Mouse (Mus musculus): ENCODE results near the gene Leng9. TPM values are rescaled to one million over a fixed set of nuclear protein-coding genes. Genes with fewer than 3 reads are reported as not detected.

Gene Leng9
- polyA plus RNA-seq, 1 experiment, result 8.4 TPM

DNA sequence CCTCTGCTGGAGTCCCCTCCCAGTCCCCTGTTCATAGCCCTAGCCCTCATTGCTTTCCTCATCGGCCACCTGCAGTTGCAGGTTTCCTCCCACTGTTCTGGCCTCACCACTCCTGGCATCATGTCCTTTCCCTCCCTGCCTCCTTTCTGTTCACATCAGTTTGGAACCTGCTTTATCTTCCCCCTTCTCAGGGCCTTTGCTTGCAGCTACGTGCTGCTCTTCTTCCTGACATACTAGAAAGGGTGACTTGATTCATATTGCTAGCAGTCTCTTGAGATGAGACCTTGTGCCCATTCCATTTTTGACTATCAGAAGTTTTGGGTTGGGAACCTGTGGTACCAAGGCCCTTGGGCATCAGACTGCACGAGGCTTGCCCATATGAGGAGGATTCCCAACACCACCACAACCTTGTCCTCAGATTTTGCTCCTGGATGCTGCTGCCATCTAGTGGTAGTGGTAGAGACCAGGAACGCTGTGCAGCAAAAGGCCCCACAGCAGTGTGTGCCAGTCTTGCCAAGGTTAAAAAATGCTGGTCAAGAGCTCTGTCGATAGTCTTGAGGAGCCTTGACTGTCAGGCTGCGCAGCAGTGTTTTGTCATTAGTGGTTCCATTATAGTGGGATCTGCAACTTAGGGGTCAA lies 4.5 kb downstream of the Leng9 start:
- Histone ChIP-seq H3K4me3 (ENCODE audit: insufficient read depth, low read length) (no peak overlapping the region), H3K4me1 (ENCODE audit: control insufficient read depth, insufficient read depth, low read length) (no peaks in the 10 kb centered on the region), H3K27ac (ENCODE audit: insufficient read depth, low read length) (no peak overlapping the region)
- TF ChIP-seq CTCF (IDR thresholded peaks at IDR 0.05; ENCODE audit: extremely low read depth, insufficient read depth, low read length), result peak; percentile 75
- no peak for TF ChIP-seq POLR2A (IDR thresholded peaks at IDR 0.05; ENCODE audit: extremely low read depth, insufficient read depth, low read length)

DNA sequence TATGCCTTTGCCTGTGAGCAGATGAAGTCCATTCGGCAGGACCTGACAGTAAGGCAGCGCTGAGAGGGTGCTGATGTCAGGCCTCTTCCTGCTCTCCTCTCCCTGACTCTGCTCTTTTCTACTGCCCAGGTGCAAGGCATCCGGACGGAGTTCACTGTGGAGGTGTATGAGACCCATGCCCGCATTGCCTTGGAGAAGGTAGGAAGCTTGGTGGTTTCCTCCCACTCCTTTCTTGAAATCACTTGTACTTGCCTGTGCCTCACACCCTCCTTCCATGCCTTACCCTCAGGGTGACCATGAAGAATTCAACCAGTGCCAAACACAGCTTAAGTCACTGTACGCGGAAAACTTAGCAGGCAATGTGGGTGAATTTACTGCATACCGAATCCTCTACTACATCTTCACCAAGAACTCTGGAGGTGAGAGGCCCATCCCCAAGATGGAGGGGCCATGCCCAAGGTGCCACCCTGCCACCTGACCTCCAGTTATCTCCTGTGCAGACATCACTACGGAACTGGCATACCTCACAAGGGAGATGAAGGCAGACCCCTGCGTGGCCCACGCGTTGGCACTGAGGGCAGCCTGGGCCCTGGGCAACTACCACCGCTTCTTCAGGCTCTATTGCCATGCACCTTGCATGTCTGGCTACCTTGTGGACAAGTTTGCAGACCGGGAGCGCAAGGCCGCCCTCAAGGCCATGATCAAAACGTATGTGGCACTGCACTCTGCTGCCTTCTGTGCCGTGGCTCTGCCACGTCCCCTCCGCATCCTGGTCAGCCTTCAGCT lies 5.2 kb downstream of the Leng9 start:
- Histone ChIP-seq H3K4me1 (ENCODE audit: control insufficient read depth, insufficient read depth, low read length) (no peaks in the 10 kb centered on the region), H3K4me3 (ENCODE audit: insufficient read depth, low read length) (no peak overlapping the region), H3K27ac (ENCODE audit: insufficient read depth, low read length) (no peak overlapping the region)
- TF ChIP-seq CTCF (IDR thresholded peaks at IDR 0.05; ENCODE audit: extremely low read depth, insufficient read depth, low read length), result no peak
- no peak for TF ChIP-seq POLR2A (IDR thresholded peaks at IDR 0.05; ENCODE audit: extremely low read depth, insufficient read depth, low read length)

DNA sequence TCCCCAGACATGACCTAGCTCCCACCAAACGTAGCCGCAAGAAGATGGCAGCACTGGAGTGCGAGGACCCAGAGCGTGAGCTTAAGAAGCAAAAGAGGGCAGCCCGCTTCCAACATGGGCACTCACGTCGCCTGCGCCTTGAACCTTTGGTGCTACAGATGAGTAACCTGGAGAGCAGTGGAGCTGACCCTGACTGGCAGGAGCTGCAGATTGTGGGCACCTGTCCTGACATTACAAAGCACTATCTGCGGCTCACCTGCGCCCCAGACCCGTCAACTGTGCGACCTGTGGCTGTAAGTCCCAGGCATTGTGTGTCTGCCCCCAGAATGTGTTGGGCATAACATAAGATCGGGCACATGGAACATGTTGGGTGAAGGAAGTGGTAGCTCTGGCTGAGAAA lies 6.1 kb downstream of the Leng9 start:
- TF ChIP-seq POLR2A (IDR thresholded peaks at IDR 0.05; ENCODE audit: extremely low read depth, insufficient read depth, low read length) (no peak), CTCF (IDR thresholded peaks at IDR 0.05; ENCODE audit: extremely low read depth, insufficient read depth, low read length) (no peak)
- no peak overlapping the region for H3K4me3 ChIP-seq (ENCODE audit: insufficient read depth, low read length)
- no peak overlapping the region for H3K27ac ChIP-seq (ENCODE audit: insufficient read depth, low read length)
- H3K4me1 ChIP-seq (ENCODE audit: control insufficient read depth, insufficient read depth, low read length), result no peaks in the 10 kb centered on the region

DNA sequence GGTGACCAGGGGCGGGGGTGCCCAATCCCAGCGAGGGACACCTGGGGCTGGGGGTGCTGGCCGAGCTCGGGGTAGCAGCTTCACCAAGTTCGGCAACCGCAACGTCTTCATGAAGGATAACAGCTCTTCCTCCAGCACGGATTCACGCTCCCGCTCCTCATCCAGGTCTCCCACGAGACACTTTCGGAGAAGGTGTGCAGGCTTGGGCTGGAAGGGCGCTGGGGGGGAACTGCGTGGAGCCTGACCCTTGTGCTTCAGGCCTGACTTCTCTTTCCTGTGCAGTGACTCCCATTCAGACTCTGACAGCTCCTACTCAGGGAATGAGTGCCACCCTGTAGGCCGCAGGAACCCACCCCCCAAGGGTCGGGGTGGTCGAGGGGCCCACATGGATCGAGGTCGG lies 6.7 kb downstream of the Leng9 start:
- H3K4me1 ChIP-seq (ENCODE audit: control insufficient read depth, insufficient read depth, low read length), result no peaks in the 10 kb centered on the region
- no peak for TF ChIP-seq CTCF (IDR thresholded peaks at IDR 0.05; ENCODE audit: extremely low read depth, insufficient read depth, low read length)
- no peak for TF ChIP-seq POLR2A (IDR thresholded peaks at IDR 0.05; ENCODE audit: extremely low read depth, insufficient read depth, low read length)
- H3K27ac ChIP-seq (ENCODE audit: insufficient read depth, low read length), result no peak overlapping the region
- no peak overlapping the region for H3K4me3 ChIP-seq (ENCODE audit: insufficient read depth, low read length)

DNA sequence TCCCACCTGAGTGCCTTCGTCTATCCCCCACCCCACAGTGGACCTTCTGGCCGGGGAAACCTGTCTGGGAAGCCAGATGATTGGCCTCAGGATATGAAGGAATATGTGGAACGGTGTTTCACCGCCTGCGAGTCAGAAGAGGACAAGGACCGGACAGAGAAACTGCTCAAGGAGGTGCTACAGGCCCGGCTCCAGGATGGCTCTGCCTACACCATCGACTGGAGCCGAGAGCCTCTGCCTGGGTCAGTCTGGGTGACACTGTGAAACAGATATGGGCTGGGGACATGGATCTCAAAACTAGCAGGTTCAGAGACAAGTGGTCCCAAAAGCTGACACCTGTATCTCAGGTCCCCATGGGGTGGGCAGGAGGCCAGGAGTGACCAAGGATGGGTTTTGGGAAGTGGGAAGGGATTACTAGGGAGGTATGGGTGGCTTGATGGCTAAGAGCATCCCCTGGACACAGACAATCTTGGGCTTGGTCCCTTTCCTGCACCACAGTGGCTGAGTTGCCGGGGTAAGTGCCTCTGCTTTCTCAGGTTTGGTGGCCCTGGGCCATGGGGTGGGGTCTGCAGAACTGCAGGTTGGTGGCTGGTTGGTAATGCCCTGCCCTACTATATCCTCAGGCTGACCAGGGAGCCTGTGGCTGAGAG lies 7.3 kb downstream of the Leng9 start:
- Histone ChIP-seq H3K27ac (ENCODE audit: insufficient read depth, low read length) (no peak overlapping the region), H3K4me3 (ENCODE audit: insufficient read depth, low read length) (no peak overlapping the region), H3K4me1 (ENCODE audit: control insufficient read depth, insufficient read depth, low read length) (peaks cover 2% of the 10 kb centered on the region; the same call in 1 of the 2 replicates)
- TF ChIP-seq POLR2A (IDR thresholded peaks at IDR 0.05; ENCODE audit: extremely low read depth, insufficient read depth, low read length), result no peak

DNA sequence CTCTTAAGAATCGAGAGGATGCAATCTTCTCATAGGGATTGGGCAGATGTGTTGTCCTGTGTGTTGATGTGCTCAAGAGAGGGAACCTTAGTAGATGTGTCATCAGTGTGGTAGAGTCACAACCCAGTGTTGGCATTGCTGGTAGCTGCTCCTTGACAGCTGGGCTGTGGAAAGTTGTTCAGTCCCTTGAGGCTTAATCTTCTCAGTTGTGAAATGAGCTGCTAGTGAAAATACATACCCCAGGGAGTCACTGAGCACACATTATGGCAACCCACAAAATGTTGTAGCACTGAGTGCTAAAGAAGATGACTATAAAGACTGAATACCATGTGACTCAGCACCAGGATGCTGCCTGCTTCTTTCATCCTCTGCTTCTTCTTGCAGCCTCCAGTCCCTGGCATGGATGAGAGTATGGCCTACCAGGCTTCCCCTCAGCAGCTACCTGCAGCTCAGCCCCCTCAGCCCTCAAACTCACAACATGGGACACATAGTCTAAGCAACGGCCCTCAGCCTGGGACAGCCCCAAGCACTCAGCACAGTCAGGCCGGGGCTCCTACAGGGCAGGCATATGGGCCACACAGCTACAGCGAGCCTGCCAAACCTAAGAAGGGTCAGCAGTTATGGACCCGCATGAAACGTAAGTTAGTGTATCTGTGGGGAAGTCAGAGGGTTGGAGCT lies 8.4 kb downstream of the Leng9 start:
- no peak for TF ChIP-seq CTCF (IDR thresholded peaks at IDR 0.05; ENCODE audit: extremely low read depth, insufficient read depth, low read length)
- no peak for TF ChIP-seq POLR2A (IDR thresholded peaks at IDR 0.05; ENCODE audit: extremely low read depth, insufficient read depth, low read length)
- no peak overlapping the region for H3K27ac ChIP-seq (ENCODE audit: insufficient read depth, low read length)
- no peak overlapping the region for H3K4me3 ChIP-seq (ENCODE audit: insufficient read depth, low read length)
- H3K4me1 ChIP-seq (ENCODE audit: control insufficient read depth, insufficient read depth, low read length), result peaks cover 2% of the 10 kb centered on the region; the same call in 1 of the 2 replicates

DNA sequence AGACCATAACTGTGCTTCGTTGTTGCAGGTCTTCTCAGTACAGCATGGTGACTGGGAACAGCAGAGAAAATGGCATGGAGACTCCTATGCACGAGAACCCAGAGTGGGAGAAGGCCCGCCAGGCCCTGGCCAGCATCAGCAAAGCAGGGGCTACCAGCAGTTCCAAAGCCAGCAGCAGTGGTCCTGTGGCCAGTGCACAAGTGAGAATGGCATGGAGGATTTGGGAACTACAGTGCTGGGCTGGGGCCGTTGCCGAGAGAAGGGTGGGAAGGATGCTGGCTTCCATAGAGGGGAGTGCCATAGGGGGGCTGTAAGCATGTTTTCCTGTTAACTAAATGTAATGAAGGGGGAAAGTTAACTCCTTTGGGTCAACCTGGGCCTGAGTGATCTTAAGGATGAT lies 10.8 kb downstream of the Leng9 start:
- TF ChIP-seq CTCF (IDR thresholded peaks at IDR 0.05; ENCODE audit: extremely low read depth, insufficient read depth, low read length) (no peak), POLR2A (IDR thresholded peaks at IDR 0.05; ENCODE audit: extremely low read depth, insufficient read depth, low read length) (no peak)
- no peak overlapping the region for H3K4me3 ChIP-seq (ENCODE audit: insufficient read depth, low read length)
- H3K4me1 ChIP-seq (ENCODE audit: control insufficient read depth, insufficient read depth, low read length), result peaks cover 2% of the 10 kb centered on the region; the same call in 1 of the 2 replicates
- H3K27ac ChIP-seq (ENCODE audit: insufficient read depth, low read length), result no peak overlapping the region

DNA sequence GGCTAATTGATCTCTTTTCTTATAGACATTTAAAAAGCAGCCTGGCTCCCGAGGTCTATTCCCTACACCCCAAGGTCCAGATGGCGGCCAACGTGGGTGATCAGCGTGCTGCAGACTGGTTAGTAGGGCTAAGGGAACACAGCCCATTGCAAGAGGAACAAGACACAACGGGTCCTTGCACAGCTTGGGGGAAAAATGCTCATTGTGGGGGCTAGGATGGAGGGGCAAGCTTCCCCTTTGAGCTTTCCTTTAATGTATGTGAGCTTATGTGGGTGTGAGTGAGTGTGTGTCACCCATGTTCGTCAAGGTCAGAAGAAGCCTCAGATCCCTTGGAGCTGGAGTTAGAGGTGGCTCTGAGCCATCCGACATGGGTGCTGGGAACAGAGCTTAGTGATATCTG lies 11.5 kb downstream of the Leng9 start:
- Histone ChIP-seq H3K27ac (ENCODE audit: insufficient read depth, low read length) (no peak overlapping the region), H3K4me3 (ENCODE audit: insufficient read depth, low read length) (no peak overlapping the region), H3K4me1 (ENCODE audit: control insufficient read depth, insufficient read depth, low read length) (peaks cover 2% of the 10 kb centered on the region; the same call in 1 of the 2 replicates)
- TF ChIP-seq POLR2A (IDR thresholded peaks at IDR 0.05; ENCODE audit: extremely low read depth, insufficient read depth, low read length), result no peak
- no peak for TF ChIP-seq CTCF (IDR thresholded peaks at IDR 0.05; ENCODE audit: extremely low read depth, insufficient read depth, low read length)

DNA sequence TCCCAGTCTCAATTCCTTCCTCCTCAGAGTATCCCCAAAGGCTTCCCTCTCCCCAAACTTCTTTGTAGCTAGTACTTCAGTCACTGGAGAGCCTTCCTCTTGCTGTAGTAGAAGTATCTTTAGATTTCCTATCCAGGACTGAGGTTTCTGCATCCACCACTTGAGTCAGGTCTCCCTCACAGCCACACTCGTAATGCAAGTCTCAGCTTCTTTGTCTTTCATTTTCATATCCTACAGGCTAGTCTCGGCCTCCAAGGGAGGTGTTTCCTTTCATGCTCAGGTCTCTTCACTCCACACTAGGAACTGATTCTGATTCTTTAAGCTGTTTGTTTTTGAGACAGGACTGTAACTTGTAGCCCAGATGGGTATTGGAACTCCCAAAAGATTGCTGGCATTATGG lies 12.0 kb downstream of the Leng9 start:
- no peak overlapping the region; the same call in 1 of the 2 replicates for H3K4me3 ChIP-seq (ENCODE audit: insufficient read depth, low read length)
- H3K4me1 ChIP-seq (ENCODE audit: control insufficient read depth, insufficient read depth, low read length), result peaks cover 2% of the 10 kb centered on the region; the same call in 1 of the 2 replicates
- no peak overlapping the region for H3K27ac ChIP-seq (ENCODE audit: insufficient read depth, low read length)
- TF ChIP-seq CTCF (IDR thresholded peaks at IDR 0.05; ENCODE audit: extremely low read depth, insufficient read depth, low read length) (no peak), POLR2A (IDR thresholded peaks at IDR 0.05; ENCODE audit: extremely low read depth, insufficient read depth, low read length) (no peak)

Measured in cortical plate, adult 2 months (tissue).